Mouse (Mus musculus) retina, postnatal 7 days (tissue): ENCODE results near the gene Grin3a.
"Not testable (repeated sequence)": the region's sequence is repeated elsewhere in the genome, so short reads cannot be mapped to it uniquely, and the experiment has no call there.

Source experiments
- DNase-seq: peaks from one replicate; pipeline ENCODE4 v3.0.0-alpha.2; 2012; ENCODE audit warnings: low read depth, low spot score

Gene Grin3a

DNA sequence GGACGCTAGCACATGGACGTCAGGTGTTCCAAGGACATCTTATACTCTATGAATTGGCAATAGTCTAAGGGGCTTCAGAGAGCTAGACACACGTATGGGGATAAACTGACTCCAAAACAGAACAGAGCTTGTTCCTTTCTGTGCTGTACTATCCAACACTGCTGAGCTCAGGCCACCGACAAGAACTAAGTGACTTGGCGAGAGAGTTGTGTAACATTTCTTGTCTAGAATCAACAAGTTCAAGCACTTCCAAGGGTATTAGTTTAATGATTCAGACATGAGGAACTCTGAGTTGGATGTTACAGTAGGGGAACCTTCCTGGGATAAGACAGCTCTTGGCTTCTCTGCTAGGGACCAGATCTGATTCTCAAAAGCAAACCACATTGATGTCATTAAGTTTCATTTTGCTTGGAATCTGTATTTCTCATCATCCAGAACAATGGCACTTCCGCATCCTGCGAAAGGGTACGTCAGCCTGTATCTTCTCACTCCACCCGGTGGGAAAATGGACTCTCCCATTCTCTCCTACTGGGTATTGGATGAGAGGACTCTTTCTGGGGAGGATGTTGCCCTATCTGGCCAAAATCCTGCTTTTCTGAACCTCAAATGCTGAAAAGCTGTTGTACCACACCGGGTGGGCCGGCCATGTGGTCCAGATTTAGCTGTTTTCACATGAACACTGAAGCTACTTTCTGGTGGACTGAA is 165.2 kb downstream of the Grin3a start:
- no peak for DNase-seq

DNA sequence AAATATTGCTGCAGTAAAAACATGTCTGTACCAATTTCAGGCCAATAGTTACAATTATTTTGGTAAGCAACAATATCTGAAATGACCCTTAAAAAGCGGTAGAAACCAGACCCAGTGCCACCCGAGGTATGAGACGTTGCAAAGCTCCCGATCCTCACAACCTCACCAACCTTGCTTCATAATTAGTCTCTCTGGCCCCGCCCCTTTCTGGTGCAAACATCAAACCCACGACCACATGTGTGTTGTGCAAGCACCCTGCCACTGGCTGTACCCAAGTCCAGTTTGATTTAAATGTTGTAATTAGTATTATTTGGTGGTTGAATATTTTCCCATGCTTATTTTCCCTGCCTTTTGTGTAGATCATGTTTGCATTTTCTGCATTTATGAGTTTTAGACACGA is 168.8 kb downstream of the Grin3a start:
- no peak for DNase-seq

DNA sequence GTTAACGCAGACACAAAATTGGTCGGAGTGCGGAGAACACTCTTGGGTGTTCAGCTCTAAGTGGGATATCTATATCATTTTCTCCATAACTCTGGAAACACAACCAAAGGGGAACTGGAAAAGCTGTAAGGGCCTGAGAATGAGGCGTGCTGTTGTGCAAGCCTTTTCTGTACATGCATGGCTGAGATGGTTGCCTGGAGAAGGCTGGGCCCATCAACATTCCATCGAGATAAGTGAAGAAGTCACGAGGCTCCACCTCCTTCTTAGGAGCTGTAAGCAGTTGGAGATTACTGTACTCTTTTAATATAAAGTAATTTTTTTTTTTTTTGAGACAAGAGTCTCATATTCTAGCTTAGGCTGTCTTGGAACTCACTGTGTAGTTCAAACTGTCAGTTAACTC is 169.5 kb downstream of the Grin3a start:
- DNase-seq = no peak

DNA sequence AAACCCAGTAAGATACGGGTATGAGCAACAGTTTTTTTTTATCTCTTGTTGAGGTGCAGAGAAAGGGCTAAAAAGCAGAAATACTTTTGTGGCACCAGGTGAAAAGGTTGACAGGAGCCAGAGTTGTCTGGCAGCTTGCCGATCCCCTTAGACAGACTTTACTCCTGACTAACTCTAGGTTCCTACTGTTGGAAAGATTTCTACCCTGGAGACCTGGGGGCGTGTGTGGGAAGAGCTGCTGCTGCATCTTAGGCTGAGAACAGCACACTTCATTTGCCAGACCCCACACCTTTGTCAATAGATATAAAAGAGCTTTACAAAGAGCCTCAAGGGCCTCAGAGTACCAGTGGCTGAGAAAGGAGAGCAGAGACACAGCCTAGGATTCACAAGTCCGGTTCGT is 180.7 kb downstream of the Grin3a start:
- DNase-seq = no peak

DNA sequence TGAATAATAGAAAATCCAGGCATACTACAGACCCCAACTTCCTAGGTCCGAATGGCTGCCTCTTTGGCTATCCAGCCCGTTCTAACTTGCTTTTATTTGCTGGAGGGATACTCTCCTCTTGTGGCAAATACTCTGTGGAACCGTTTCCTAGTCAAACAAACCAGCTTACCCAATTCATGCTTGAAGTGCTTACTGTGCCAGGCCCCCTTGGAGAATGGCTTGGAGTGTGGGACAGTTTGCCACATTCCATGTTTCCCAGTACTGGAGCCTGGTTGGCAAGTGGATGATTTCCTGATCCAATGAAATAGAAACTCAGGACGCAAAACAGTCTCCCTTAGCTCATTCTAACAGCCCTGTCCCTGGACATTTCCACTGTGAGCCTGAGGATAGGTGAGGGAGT is 183.3 kb downstream of the Grin3a start:
- no peak for DNase-seq

DNA sequence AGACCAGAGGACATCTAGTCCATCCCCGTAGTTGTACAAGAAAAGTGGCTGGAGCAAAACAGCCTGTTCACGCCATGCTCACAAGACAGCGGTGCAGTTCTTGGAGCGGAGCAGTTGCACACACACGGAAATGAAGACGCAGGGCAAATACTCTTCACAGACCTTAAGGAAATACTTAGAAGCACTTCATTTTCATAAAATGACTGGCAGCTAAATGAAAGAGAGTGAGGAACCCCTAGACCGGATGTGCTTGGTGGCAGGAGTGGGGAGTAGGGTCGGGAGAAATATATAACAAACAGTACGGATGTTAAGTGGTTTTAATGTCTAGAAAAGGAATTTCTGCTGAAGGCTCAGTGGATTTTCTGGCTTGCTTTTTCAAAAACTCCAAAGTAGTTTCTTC is 183.9 kb downstream of the Grin3a start:
- no peak for DNase-seq

DNA sequence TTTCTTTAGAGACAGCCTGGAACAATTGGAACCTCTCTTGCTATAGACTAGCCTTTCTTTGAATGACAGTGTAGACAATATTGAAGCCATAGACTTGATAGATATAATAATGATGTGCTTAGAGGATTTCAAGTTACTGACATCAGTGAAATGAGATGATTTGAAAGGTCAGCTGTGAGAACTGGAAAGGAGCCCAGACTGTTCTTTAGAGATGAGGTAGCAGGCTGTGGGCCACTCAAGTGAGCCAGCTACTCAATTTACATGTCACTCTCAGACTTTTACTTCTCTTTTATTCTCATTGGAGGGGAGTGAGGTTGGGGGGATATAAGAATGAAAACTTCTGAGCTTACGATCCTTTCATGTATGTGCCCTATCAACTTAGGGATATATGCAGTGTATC is 186.1 kb downstream of the Grin3a start:
- no peak for DNase-seq

DNA sequence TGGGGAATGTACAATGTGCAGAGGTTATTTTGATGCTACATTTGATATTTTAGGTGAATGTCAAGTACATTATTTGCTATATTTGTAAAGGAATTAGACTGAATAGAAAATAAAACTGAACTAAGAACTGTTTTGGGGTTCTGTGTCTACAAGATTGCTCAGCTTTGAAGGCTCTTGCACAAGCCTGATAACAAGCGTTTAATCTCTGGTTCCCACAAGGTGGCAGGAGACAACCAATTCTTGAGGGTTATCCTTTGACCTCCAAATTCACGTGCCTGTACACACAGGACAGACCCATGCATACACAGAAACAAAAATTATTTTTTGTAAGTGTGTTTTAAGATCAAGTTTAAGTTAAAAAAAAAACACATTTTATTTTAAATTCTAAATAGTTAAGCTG is 205.6 kb downstream of the Grin3a start:
- DNase-seq = no peak

DNA sequence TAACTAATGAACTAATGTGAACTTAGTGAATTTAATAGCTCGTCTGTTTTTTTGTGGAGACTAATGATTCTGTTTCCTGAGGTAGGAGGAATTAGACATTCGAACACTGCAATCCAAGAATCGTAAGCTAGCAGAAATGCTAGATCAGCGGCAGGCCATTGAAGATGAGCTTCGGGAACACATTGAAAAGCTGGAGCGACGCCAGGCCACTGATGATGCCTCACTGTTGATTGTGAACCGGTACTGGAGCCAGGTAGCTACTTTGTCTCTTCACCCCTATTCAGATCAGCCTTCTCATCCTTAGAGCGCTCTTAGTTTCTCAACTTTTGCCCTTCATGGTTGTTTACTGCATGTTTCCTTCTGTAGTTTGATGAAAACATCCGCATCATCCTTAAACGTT is 207.7 kb downstream of the Grin3a start:
- DNase-seq = no peak

DNA sequence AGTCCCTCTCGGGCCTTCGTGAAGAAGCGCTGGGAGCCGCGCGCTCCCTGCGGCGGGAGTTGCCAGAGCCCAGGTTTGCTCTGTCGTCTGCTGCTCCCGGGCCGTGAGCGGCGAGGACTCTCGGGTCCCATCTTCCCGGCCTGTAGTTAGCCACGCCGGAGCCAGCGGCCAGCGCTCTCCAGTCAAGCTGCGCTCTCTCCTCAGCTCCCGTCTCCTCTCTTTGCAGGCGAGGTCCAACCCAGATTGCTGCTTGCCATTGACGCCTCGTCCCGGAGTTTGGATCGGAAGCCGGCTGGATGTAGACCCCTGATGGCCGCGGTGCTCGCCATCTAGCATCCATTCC is 213.4 kb downstream of the Grin3a start:
- DNase-seq = no peak

DNA sequence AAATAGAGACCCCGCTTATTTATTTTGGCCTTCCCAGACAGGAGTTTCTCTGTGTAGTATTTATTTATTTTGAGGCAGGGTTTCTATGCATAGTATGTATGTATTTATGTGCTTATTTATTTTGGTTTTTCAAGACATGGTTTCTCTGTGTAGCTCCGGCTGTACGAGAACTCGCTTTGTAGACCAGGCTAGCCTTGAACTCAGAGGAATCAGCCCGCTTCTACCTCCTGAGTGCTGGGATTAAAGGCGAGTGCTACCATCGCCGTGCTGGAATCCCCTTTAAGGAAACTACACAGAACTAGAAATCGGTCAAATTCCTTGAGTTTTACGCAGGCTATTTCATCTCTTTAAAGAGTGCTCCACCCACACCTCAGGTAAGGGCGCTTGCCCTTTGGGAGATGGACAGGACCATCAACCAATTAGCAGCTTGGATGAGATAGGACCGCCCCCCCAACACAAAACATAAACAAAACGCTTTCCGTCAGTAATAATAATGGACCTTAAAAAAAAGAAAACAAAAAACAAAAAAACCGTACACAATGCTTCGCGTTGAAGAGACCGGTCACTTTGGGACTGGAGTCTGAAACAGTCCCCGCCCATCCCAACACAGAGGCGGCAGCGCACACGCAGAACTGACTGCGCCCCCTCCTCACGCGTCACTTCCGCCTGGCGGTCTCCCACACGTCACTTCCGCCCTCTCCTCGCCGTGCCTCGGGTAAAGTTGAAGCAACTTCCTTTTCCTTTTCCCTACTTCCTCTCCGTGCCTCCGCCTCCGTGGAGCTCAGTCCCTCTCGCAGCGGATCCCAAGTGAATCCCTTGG is 214.0 kb downstream of the Grin3a start, which contains the start of gene Rnf20:
Gene Rnf20 (plus strand): TSS at position 688 of the 820 bp plus-strand sequence.
- DNase-seq = peak; percentile 97

DNA sequence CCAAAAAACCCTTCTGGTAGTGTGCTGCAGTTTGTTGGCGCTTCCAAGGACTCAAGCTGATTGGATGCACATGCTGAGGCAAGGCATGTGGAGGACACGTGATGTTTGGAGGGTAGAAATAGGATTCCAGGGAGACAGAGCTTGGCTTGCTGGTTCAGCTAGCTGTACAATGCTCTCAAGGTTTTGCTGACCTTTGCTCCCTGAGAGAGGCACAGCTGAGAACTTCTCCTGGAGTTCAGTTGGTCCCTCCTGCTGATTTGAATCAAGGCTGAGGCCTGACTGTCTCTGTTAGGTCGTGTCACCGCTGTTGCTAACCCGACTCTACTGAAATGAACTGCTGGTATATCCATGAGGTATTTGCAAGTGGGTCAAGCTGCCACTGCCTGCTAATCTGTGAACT is 216.6 kb downstream of the Grin3a start:
- DNase-seq = no peak

DNA sequence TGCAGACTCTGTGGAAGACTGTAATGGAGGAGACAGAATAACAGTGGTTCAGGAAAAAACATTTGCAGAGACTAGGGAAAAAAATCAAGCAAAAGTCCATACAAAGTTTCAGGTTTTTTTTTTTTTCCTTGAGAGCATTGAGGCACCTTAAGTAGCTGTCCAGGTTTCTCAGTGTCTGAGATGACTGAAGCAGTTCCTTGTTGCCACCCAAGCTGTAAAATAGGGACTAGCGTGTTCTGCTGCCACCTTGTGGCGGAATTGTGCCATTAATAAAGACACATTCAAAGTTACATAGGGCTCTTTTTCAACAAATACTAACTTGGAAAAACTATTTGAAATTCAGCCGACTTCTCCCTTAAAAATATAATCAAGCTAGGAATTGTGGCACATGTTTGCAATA is 218.6 kb downstream of the Grin3a start:
- peak; percentile 59 for DNase-seq

DNA sequence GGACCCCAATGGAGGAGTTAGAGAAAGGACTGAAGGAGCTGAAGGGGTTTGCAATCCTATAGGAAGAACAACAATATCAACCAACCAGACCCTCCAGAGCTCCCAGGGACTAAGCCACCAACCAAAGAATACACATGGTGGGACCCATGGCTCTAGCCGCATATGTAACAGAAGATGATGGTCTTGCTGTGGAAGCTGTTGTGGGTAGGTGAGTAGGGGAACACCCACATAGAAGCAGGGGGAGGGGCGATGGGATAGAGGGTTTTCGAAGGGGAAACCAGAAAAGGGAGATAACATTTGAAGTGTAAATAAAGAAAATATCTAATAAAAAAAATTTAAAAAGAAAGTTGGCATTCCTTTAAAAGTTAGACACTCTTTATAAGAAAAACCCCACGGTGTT is 220.6 kb downstream of the Grin3a start:
- not testable (repeated sequence) for DNase-seq

DNA sequence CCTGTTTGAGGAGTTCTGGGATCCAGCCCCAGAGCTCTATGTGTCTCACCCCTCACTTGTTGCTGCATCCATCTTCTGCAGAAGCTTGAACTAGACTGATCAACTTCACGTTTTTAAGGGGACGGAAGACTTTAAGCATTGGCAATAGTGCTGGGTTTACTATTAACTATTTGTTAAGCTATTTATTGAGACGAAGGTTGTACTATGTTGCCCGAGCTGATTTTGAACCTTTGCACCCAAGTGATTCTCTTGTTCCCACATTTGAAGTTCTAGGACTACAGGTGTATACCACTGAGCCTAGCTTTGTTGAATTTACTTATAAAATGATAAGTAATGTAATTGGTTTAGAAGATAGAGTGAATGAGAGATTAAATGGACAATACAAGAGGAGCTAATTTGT is 221.6 kb downstream of the Grin3a start:
- DNase-seq = no peak

DNA sequence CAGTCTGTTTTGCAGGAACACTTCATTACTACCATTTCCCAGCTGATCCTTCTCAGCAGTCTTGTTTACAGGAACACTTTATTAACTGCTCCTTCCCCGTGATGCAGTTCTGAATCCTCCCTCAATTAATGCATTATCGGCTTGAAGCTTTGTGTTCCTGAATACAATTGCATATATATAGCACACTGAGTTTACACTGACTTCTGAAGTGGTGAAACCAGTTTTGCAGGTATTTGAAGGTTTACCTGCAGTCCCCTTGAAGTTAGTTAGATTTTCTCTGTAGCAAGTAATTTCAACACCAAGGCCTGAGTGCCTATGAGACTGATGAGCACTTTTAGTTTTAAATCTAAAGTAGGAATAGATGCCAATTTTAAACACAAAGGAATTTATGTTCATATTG is 223.3 kb downstream of the Grin3a start:
- DNase-seq = no peak

DNA sequence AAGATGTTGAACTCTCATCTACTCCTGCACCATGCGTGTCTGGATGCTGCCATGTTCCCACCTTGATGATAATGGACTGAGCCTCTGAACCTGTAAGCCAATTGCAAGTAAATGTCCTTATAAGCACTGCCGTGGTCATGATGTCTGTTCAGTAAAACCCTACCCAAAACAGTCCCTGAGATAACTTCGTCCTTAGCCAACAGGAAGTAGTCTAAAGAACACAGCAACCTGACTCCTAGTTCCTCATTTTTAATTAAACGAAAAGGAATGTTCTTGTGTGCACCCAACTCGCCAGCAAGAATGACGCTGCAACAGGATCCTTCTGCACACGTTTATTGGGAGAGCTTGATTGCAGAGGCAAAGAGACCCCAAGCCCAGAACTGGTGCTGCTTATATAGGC is 225.7 kb downstream of the Grin3a start:
- not testable (repeated sequence) for DNase-seq

DNA sequence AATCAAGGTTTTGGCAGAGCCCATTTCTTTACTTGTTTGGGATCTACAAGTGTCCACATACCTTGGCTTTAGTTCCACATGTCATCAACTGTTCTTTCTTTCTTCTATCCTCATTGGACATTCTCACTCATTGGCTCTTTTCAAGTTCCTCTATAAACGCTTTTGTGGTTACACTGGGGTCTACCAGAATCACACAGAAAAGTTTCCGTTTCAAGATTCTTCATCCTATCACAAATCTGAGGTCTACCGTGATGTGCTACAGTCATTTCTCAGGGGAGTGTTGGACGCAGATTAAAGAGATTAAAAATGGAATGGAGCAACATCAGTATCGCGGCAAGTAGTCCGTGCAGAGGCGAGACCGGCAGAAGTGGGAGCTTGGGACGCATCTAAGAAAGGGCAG is 228.6 kb downstream of the Grin3a start:
- DNase-seq = no peak
